Mouse (Mus musculus): ENCODE data around the gene Rbfox3. TPM values are rescaled to one million over a fixed set of nuclear protein-coding genes. Genes with fewer than 3 reads are reported as not detected.
A peak's percentile ranks its signal among the peaks of the same experiment; 100 is the strongest.

The Rbfox3 gene
- polyA plus RNA-seq, 1 experiment from 2014 or later = 3.9 TPM

DNA sequence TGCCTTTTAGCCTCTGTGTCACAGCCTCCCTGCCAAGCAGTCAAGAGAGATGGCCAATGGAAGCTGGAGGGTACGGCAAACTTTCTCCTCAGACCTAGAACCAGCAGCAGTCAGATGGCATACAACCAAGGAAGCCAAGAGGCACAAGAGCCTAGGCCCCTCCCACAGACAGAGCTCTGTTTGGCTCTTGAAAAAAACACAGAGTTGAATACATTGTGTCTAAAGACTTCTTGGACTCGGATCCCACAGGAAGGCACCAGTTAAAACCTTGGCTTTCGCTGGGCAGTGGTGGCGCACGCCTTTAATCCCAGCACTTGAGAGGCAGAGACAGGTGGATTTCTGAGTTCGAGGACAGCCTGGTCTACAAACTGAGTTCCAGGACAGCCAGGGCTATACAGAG is 7.1 kb downstream of the Rbfox3 start:
- no peak for ATAC-seq (ENCODE audit: insufficient number of reproducible peaks, insufficient read depth, low FRiP score, low TSS enrichment)
- Histone ChIP-seq H3K27me3 (peaks cover 62% of the 10 kb centered on the region), H3K9ac (no peak overlapping the region), H3K9me3 (no peaks in the 10 kb centered on the region), H3K27ac (no peak overlapping the region), H3K4me2 (replicated peaks) (no peak overlapping the region), H3K36me3 (no peaks in the 10 kb centered on the region), H3K4me1 (peaks cover 22% of the 10 kb centered on the region), H3K4me3 (no peak overlapping the region)
- WGBS = 92% methylated on average over 6 of the region's 6 CpGs

DNA sequence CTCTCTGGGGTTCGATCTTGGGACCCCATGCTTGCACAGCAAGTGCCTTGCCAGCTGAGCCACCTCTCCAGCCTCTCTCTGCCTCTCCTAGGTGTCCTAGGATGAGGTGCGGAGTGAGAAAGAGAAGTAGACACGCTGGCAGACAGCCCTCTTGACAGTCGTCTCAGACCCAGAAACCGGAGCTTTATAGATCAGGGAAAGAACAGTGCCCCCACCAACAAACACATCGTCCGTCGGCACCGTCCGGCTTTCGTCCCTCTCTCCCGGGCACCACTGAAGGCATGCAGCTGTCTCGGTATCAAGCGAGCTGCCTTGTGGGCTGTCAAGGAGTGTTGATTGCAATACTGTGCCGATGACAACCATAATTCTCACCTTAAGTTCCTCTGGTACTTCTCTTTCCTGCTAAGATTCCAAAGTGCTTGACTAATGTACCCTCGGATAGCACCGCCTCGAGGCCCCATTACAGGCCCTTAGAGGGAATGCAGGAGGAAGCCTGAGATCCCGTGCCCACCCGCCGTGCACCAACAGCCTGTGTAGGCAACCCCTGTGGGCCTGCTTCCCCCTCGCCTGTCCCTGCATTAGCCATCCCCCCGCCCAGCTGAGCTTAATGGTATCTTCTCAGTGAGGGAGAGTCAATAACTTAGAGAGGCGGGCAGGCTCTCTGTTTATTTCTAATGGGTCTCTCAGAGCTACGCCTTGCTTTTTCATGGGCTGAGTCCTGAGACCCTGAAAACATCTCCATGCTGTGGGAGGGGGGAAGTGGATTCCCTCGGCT is 11.4 kb downstream of the Rbfox3 start:
- no peaks in the 10 kb centered on the region for H3K9me3 ChIP-seq
- no peak overlapping the region for H3K27ac ChIP-seq
- no peak overlapping the region for H3K9ac ChIP-seq
- H3K4me3 ChIP-seq = no peak overlapping the region
- peaks cover 19% of the 10 kb centered on the region for H3K27me3 ChIP-seq
- no peaks in the 10 kb centered on the region for H3K4me1 ChIP-seq
- no peak overlapping the region for H3K4me2 ChIP-seq (replicated peaks)
- H3K36me3 ChIP-seq = no peaks in the 10 kb centered on the region
- WGBS = 59% methylated on average over 26 of the region's 26 CpGs
- no peak for ATAC-seq (ENCODE audit: insufficient number of reproducible peaks, insufficient read depth, low FRiP score, low TSS enrichment)

DNA sequence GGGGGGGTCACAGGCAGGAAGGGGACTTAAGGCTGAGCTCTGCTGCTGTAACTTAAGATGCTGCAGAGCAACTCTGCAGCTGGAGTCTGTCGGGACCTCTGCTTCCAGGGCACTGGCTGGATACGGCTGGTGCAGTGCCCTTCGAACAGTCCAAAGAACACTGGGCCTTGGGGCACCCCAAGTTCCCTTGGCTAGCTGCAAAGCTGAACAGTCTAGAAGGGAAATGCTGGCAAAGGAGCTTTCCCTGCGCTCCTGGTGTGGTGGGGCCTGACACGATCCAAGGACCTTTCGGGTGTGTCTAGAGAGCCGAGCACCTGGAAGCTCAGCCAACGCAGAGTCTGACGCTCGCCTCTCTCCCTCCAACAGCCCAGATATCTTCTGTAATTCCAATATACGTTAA is 12.8 kb downstream of the Rbfox3 start:
- no peaks in the 10 kb centered on the region for H3K4me1 ChIP-seq

DNA sequence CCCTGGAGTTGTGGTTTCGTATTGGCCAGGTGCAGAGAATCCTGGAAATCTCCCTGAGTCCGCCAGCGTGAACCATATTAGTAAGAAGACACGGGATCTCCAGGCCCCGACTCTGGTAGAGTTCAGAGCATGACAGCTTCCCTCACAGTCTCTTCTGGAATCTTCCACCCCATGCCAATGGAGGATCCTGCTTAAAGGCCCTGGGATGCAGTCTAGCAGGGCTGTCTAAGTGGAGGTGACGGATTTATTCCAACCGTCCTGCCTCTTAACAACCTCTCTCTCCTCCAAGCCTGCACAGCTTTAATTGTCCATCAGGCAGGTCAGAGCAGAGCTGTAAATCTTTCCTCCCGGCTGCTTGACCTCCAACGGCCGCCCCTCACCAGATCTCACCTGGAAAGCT is 13.2 kb downstream of the Rbfox3 start:
- Histone ChIP-seq H3K9me3 (no peaks in the 10 kb centered on the region), H3K4me3 (no peak overlapping the region), H3K27ac (no peak overlapping the region), H3K4me2 (replicated peaks) (no peak overlapping the region), H3K36me3 (no peaks in the 10 kb centered on the region), H3K27me3 (peaks cover 10% of the 10 kb centered on the region), H3K9ac (no peak overlapping the region; the same call in 1 of the 2 replicates), H3K4me1 (no peaks in the 10 kb centered on the region)
- 48% methylated on average over 10 of the region's 10 CpGs for WGBS
- ATAC-seq (ENCODE audit: insufficient number of reproducible peaks, insufficient read depth, low FRiP score, low TSS enrichment) = no peak

More for the DNA sequence above, 12.8 kb downstream of the Rbfox3 start:
- ATAC-seq (ENCODE audit: insufficient number of reproducible peaks, insufficient read depth, low FRiP score, low TSS enrichment) = no peak
- H3K27me3 ChIP-seq = peaks cover 12% of the 10 kb centered on the region
- no peak overlapping the region; the same call in 1 of the 2 replicates for H3K9ac ChIP-seq
- H3K9me3 ChIP-seq = no peaks in the 10 kb centered on the region
- 61% methylated on average over 11 of the region's 11 CpGs for WGBS
- H3K4me2 ChIP-seq (replicated peaks) = no peak overlapping the region
- H3K36me3 ChIP-seq = no peaks in the 10 kb centered on the region
- H3K27ac ChIP-seq = no peak overlapping the region
- H3K4me3 ChIP-seq = no peak overlapping the region

DNA sequence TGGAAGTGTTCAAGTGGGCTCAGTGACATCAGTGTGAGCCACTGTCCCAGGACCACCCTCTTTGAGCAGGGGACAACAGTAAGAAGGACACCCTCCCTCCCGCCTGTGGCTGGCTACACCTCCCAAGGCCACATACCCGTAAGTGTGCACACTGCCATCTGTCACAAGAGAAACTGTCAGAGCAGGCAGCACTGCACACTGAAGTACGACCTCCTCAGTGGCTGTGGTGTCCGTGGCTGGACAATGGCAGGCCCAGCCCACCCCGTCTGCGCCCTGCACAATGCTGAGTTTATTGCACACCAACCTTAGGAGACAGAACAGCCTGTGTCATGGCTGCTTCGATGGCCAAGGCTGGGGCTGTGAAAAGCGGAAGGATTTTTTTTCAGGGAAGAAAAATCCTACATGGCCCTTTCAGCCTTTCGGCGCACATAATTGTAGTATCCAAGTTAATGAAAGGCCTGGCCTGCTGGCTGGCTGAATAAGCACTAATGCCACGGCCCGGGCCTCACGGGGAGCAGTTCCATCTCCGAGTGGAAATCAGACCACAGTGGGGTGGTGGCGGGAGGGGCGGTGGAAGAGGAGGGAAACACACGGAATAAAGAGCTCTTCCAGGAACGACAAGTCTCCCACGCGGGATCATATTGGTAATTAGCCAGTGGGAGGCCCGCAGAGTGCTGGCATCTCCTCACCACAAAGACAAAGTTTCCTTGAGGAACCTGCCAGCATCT is 14.1 kb downstream of the Rbfox3 start:
- Histone ChIP-seq H3K36me3 (no peaks in the 10 kb centered on the region), H3K27me3 (peaks cover 10% of the 10 kb centered on the region), H3K9me3 (no peaks in the 10 kb centered on the region), H3K4me2 (replicated peaks) (no peak overlapping the region), H3K4me1 (no peaks in the 10 kb centered on the region), H3K27ac (no peak overlapping the region), H3K9ac (no peak overlapping the region), H3K4me3 (no peak overlapping the region)
- WGBS = 69% methylated on average over 21 of the region's 21 CpGs
- no peak for ATAC-seq (ENCODE audit: insufficient number of reproducible peaks, insufficient read depth, low FRiP score, low TSS enrichment)

DNA sequence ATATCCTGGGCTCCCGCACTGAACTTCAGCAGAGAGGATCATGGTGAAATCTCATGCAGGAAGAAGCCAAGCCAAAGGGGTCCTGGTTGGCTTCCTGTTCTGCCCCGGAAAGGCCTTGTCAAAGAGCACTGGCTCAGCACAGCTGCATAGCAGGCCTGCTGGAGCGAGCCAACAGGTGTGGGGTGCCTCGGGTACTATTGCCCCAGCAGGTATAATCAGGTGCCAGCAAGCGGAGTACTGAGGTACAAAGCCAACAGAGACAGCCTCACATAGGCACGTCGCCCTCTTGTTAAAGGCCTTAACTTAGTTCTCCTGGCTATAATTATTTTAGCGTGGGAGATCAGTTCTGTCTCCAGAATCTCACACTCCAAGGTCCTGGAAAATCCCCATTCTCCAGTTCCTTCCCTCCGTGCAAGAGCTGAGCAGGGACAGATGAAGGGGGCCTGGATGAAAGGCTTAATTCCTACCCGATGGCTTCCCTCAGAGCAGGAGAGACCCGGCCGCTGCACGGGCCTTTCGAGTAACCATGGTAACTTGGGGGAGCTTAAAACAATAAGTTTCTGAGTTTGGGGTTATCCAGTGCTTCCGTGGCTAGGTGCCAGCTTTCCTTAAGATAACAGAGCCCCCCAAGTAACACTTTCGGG is 15.2 kb downstream of the Rbfox3 start:
- Histone ChIP-seq H3K9me3 (no peaks in the 10 kb centered on the region), H3K27ac (no peak overlapping the region), H3K4me3 (no peak overlapping the region), H3K36me3 (no peaks in the 10 kb centered on the region), H3K4me1 (no peaks in the 10 kb centered on the region), H3K27me3 (peaks cover 9% of the 10 kb centered on the region), H3K4me2 (replicated peaks) (no peak overlapping the region), H3K9ac (no peak overlapping the region)
- no peak for ATAC-seq (ENCODE audit: insufficient number of reproducible peaks, insufficient read depth, low FRiP score, low TSS enrichment)
- 55% methylated on average over 16 of the region's 16 CpGs for WGBS

DNA sequence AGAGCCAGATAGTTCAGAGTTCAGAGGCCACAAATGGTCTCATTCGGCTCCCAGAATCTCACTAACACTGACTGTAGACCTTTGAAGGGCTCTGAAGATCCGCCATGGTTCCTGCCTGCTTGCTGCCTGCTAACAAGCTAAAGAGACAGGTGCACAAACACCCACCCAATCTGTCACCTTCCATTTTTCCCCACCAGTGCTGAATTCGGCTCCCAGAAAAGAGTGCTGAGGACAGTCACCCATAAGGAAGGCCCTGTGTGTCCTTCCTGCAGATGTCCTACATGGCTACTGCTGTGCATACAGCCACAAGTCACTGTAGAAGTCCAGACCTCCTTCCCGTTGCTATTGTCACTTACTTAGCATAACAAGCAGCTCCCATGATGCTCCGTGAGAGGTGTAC is 16.6 kb downstream of the Rbfox3 start:
- ATAC-seq (ENCODE audit: insufficient number of reproducible peaks, insufficient read depth, low FRiP score, low TSS enrichment) = no peak
- Histone ChIP-seq H3K27me3 (peaks cover 5% of the 10 kb centered on the region), H3K4me3 (no peak overlapping the region), H3K9ac (no peak overlapping the region), H3K4me1 (no peaks in the 10 kb centered on the region), H3K27ac (no peak overlapping the region), H3K9me3 (no peaks in the 10 kb centered on the region), H3K4me2 (replicated peaks) (no peak overlapping the region), H3K36me3 (no peaks in the 10 kb centered on the region)
- 80% methylated on average over 5 of the region's 5 CpGs for WGBS

DNA sequence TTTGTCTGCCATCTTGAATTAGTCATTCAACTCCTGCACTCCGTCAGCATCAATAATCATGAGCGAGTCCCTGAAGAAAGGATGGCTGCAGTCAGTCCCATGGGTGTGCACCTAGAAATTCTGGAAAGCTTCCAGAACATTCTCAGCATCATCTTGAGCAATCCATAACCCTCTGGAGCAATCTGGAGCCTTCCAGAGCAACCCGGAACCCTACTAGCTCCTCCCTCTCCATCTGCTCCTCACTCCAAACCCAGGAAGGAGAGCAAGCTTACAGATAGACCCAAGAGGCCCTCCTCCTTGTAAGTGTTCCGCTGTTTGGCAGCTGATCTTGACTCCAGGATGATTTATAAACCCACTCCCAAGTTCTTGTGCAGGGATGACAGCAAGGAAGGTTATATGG is 17.2 kb downstream of the Rbfox3 start:
- Histone ChIP-seq H3K9me3 (no peaks in the 10 kb centered on the region), H3K27me3 (no peaks in the 10 kb centered on the region; the same call in 1 of the 2 replicates), H3K36me3 (no peaks in the 10 kb centered on the region), H3K4me1 (no peaks in the 10 kb centered on the region), H3K9ac (no peak overlapping the region), H3K27ac (no peak overlapping the region), H3K4me2 (replicated peaks) (no peak overlapping the region), H3K4me3 (no peak overlapping the region)
- no peak for ATAC-seq (ENCODE audit: insufficient number of reproducible peaks, insufficient read depth, low FRiP score, low TSS enrichment)
- 84% methylated on average over 4 of the region's 4 CpGs for WGBS

DNA sequence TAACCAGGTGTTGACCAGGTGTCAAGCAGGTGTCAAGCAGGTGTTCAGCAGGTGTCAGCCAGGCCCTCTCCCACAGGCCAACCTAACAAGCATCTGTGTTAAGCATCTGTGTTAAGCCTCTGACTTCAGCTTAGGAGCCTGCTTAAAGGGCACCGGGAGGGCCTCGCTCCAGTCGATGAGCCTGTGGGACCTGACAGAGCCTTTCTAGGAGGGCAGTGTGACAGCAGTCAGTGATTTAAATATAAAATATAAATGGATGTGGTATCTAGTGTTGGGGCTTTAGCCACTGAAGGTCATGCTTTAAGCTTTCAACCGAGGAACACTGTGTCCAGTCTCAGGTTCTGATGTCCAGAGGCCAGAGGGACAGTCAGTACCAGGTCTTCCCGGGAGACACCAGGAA is 18.5 kb downstream of the Rbfox3 start:
- H3K27me3 ChIP-seq = no peaks in the 10 kb centered on the region; the same call in 1 of the 2 replicates
- H3K4me2 ChIP-seq (replicated peaks) = no peak overlapping the region
- WGBS = 88% methylated on average over 5 of the region's 5 CpGs
- no peak for ATAC-seq (ENCODE audit: insufficient number of reproducible peaks, insufficient read depth, low FRiP score, low TSS enrichment)
- no peaks in the 10 kb centered on the region for H3K36me3 ChIP-seq
- H3K9ac ChIP-seq = no peak overlapping the region
- H3K4me1 ChIP-seq = no peaks in the 10 kb centered on the region
- no peaks in the 10 kb centered on the region for H3K9me3 ChIP-seq
- no peak overlapping the region for H3K4me3 ChIP-seq
- no peak overlapping the region for H3K27ac ChIP-seq

DNA sequence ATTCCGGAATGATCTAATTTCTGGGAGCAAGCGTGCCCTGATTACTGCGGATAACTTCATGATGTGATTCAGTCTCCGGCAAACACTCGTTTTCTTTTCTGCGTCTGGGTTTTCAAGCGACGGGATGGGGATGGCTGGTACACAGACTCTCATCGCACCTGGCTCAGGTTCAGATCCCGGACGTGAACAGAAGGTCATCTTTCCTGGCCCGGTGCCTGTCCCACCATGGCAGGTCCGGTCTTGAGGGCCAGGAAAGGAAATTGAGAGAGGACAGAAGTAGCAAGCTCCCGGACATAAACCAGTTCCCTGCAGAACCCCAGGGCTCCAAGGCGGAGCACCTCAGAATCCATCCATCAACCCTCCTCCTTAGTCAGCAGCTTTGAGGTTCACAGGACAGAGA is 19.9 kb downstream of the Rbfox3 start:
- no peaks in the 10 kb centered on the region for H3K27me3 ChIP-seq
- H3K4me2 ChIP-seq (replicated peaks) = no peak overlapping the region
- H3K4me1 ChIP-seq = no peaks in the 10 kb centered on the region
- ATAC-seq (ENCODE audit: insufficient number of reproducible peaks, insufficient read depth, low FRiP score, low TSS enrichment) = no peak
- H3K4me3 ChIP-seq = no peak overlapping the region
- H3K36me3 ChIP-seq = no peaks in the 10 kb centered on the region
- no peaks in the 10 kb centered on the region for H3K9me3 ChIP-seq
- H3K9ac ChIP-seq = no peak overlapping the region
- 84% methylated on average over 15 of the region's 15 CpGs for WGBS
- H3K27ac ChIP-seq = no peak overlapping the region

DNA sequence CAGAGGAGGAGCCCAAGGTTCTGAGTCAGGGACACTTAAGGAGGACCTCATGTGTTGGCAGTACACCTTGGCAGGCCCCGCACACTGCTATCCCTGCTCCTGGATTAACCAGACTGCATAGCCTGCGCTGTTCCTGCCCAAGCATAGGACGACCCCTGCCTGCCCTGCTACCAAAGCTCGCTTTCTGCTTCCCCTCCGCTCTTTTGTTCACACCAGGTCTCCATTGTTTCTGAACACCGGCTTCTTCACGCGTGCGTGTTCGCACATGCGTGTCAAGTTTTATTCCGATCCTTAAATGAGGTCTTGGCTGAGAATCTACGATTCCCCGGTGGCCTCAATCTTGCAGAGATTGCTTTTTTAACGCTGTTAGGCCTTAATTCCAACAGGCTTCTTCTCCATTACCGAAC is 20.4 kb downstream of the Rbfox3 start:
- Histone ChIP-seq H3K4me2 (replicated peaks) (no peak overlapping the region), H3K9ac (no peak overlapping the region), H3K27ac (no peak overlapping the region), H3K4me3 (no peak overlapping the region), H3K9me3 (no peaks in the 10 kb centered on the region), H3K4me1 (no peaks in the 10 kb centered on the region), H3K36me3 (no peaks in the 10 kb centered on the region), H3K27me3 (no peaks in the 10 kb centered on the region)
- peak; percentile 10; the same call in 1 of the 2 replicates for ATAC-seq (ENCODE audit: insufficient number of reproducible peaks, insufficient read depth, low FRiP score, low TSS enrichment)
- 80% methylated on average over 16 of the region's 16 CpGs for WGBS

DNA sequence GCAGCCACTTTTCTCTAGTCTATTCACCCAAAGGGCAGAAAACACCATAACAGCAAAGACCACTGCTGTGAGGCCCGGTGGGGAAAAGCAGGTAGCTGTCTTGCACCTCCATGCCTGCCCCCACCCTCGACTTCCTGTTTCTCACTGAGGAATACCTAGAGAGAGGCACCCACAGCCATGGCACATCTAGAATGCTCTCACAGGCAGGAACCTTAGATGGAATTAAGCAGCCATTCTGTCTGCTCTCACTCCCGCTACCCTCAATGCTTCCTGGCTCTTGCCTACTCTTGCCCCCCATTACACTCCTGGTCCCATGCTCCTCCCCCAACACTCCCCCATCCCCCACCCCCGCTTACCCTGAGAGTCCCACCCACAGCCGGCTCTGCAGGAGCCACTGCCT is 20.9 kb downstream of the Rbfox3 start:
- no peak overlapping the region for H3K4me3 ChIP-seq
- H3K9ac ChIP-seq = no peak overlapping the region
- no peaks in the 10 kb centered on the region for H3K9me3 ChIP-seq
- H3K27ac ChIP-seq = no peak overlapping the region
- no peaks in the 10 kb centered on the region for H3K36me3 ChIP-seq
- no peak for ATAC-seq (ENCODE audit: insufficient number of reproducible peaks, insufficient read depth, low FRiP score, low TSS enrichment)
- H3K4me1 ChIP-seq = no peaks in the 10 kb centered on the region
- H3K4me2 ChIP-seq (replicated peaks) = no peak overlapping the region
- no peaks in the 10 kb centered on the region for H3K27me3 ChIP-seq
- 62% methylated on average over 5 of the region's 5 CpGs for WGBS
